Mouse (Mus musculus): ENCODE measurements around the gene Atp13a3.
A peak's percentile ranks its signal among the peaks of the same experiment; 100 is the strongest.
"Not testable (repeated sequence)": the region's sequence is repeated elsewhere in the genome, so short reads cannot be mapped to it uniquely, and the experiment has no call there.

The Atp13a3 gene

GRCm38 (mm10) chr16:30405925-30406670 is at the start of gene Atp13a3:
TSS of gene Atp13a3 (minus strand) at chr16:30405975.
- DNase-seq (ENCODE audit: low read depth, low spot score): no peak

- peak; percentile 43 for DNase-seq (ENCODE audit: low read depth, low spot score)
Measured at GRCm38 (mm10) chr16:30453213-30453975, 47.6 kb upstream of the Atp13a3 start.

- not testable (repeated sequence) for DNase-seq (ENCODE audit: low read depth, low spot score)
Measured at GRCm38 (mm10) chr16:30451174-30451573, 45.4 kb upstream of the Atp13a3 start.

GRCm38 (mm10) chr16:30449017-30449416 is 43.2 kb upstream of the Atp13a3 start:
- DNase-seq (ENCODE audit: low read depth, low spot score): no peak

- no peak for DNase-seq (ENCODE audit: low read depth, low spot score)
Measured at GRCm38 (mm10) chr16:30448169-30448568, 42.4 kb upstream of the Atp13a3 start.

- DNase-seq (ENCODE audit: low read depth, low spot score): no peak
Measured at GRCm38 (mm10) chr16:30447642-30448041, 41.9 kb upstream of the Atp13a3 start.

- no peak for DNase-seq (ENCODE audit: low read depth, low spot score)
Measured at GRCm38 (mm10) chr16:30443411-30443810, 37.6 kb upstream of the Atp13a3 start.

- no peak for DNase-seq (ENCODE audit: low read depth, low spot score)
Measured at GRCm38 (mm10) chr16:30442451-30442850, 36.7 kb upstream of the Atp13a3 start.

- no peak for DNase-seq (ENCODE audit: low read depth, low spot score)
Measured at GRCm38 (mm10) chr16:30441409-30441808, 35.6 kb upstream of the Atp13a3 start.

GRCm38 (mm10) chr16:30439841-30440240 is 34.1 kb upstream of the Atp13a3 start:
- DNase-seq (ENCODE audit: low read depth, low spot score): no peak

GRCm38 (mm10) chr16:30439411-30439810 is 33.6 kb upstream of the Atp13a3 start:
- no peak for DNase-seq (ENCODE audit: low read depth, low spot score)

GRCm38 (mm10) chr16:30436276-30436675 is 30.5 kb upstream of the Atp13a3 start:
- DNase-seq (ENCODE audit: low read depth, low spot score): no peak

GRCm38 (mm10) chr16:30435393-30435792 is 29.6 kb upstream of the Atp13a3 start:
- DNase-seq (ENCODE audit: low read depth, low spot score): no peak

- no peak for DNase-seq (ENCODE audit: low read depth, low spot score)
Measured at GRCm38 (mm10) chr16:30433148-30433547, 27.4 kb upstream of the Atp13a3 start.

- DNase-seq (ENCODE audit: low read depth, low spot score): no peak
Measured at GRCm38 (mm10) chr16:30432111-30432510, 26.3 kb upstream of the Atp13a3 start.

GRCm38 (mm10) chr16:30430512-30431088 is 24.8 kb upstream of the Atp13a3 start:
- no peak for DNase-seq (ENCODE audit: low read depth, low spot score)

- DNase-seq (ENCODE audit: low read depth, low spot score): no peak
Measured at GRCm38 (mm10) chr16:30428753-30429260, 23.0 kb upstream of the Atp13a3 start.

- DNase-seq (ENCODE audit: low read depth, low spot score): no peak
Measured at GRCm38 (mm10) chr16:30427466-30427865, 21.7 kb upstream of the Atp13a3 start.

- no peak for DNase-seq (ENCODE audit: low read depth, low spot score)
Measured at GRCm38 (mm10) chr16:30427003-30427402, 21.2 kb upstream of the Atp13a3 start.

- DNase-seq (ENCODE audit: low read depth, low spot score): no peak
Measured at GRCm38 (mm10) chr16:30425980-30426379, 20.2 kb upstream of the Atp13a3 start.

GRCm38 (mm10) chr16:30424053-30424452 is 18.3 kb upstream of the Atp13a3 start:
- DNase-seq (ENCODE audit: low read depth, low spot score): no peak

- no peak for DNase-seq (ENCODE audit: low read depth, low spot score)
Measured at GRCm38 (mm10) chr16:30416707-30417106, 10.9 kb upstream of the Atp13a3 start.

Measured in CD4-positive, CD25-positive, alpha-beta regulatory T cell, adult 2 months (primary cell).